Mouse (Mus musculus) v-Abl transformed pro-B cells (cell line): ENCODE data around the gene Zfp207.
"Not testable (repeated sequence)": the region's sequence is repeated elsewhere in the genome, so short reads cannot be mapped to it uniquely, and the experiment has no call there.

Experiments
- in situ Hi-C, 2 experiments: fragments of 400-800 bp; cut with MboI; formaldehyde crosslinking; loops; one replicate each; pipeline ENCODE4 v1.15.1; 2025; ENCODE audit not compliant: unreplicated experiment in 2 of 2

Zfp207 gene

GRCm38 (mm10) chr11:80383019-80383625 is at the start of gene Zfp207:
Gene Zfp207, plus strand, starts transcription at chr11:80383279.
- in situ Hi-C loops, result no loop called here

- in situ Hi-C loops, result no loop called here
Measured at GRCm38 (mm10) chr11:80335609-80336350, 47.3 kb upstream of the Zfp207 start.

GRCm38 (mm10) chr11:80336351-80336730 is 46.7 kb upstream of the Zfp207 start:
- in situ Hi-C loops, result no loop called here

- in situ Hi-C loops, result no loop called here
Measured at GRCm38 (mm10) chr11:80342482-80342881, 40.6 kb upstream of the Zfp207 start.

GRCm38 (mm10) chr11:80351832-80352430 is 31.1 kb upstream of the Zfp207 start:
- in situ Hi-C loops, result loop anchor here in 1 of 2 experiments (25.0 kb wide), 1 partner anchor 315 kb away; no protein-coding TSS in a partner anchor

- in situ Hi-C loops, result loop anchor here in 1 of 2 experiments (25.0 kb wide), 1 partner anchor 318 kb away; no protein-coding TSS in a partner anchor
Measured at GRCm38 (mm10) chr11:80354832-80355231, 28.2 kb upstream of the Zfp207 start.

- in situ Hi-C loops, result loop anchor here in 1 of 2 experiments (25.0 kb wide), 1 partner anchor 332 kb away; no protein-coding TSS in a partner anchor
Measured at GRCm38 (mm10) chr11:80368949-80369348, 14.1 kb upstream of the Zfp207 start.

GRCm38 (mm10) chr11:80376651-80377050 is 6.4 kb upstream of the Zfp207 start:
- in situ Hi-C loops, result no loop called here

GRCm38 (mm10) chr11:80377712-80378451 is 5.2 kb upstream of the Zfp207 start, which contains the start of gene 5730455P16Rik:
Gene 5730455P16Rik, minus strand, starts transcription at chr11:80378034.
- in situ Hi-C loops, result no loop called here

- in situ Hi-C loops, result not testable (repeated sequence)
Measured at GRCm38 (mm10) chr11:80378452-80379068, 4.5 kb upstream of the Zfp207 start.

GRCm38 (mm10) chr11:80379184-80379583 is 3.9 kb upstream of the Zfp207 start:
- in situ Hi-C loops, result not testable (repeated sequence)

- in situ Hi-C loops, result no loop called here
Measured at GRCm38 (mm10) chr11:80382626-80383018, 457 bp upstream of the Zfp207 start.

GRCm38 (mm10) chr11:80383626-80384046 is 557 bp downstream of the Zfp207 start:
- in situ Hi-C loops, result no loop called here

- in situ Hi-C loops, result no loop called here
Measured at GRCm38 (mm10) chr11:80384461-80384860, 1.4 kb downstream of the Zfp207 start.

- in situ Hi-C loops, result no loop called here
Measured at GRCm38 (mm10) chr11:80385055-80385454, 2.0 kb downstream of the Zfp207 start.

- in situ Hi-C loops, result no loop called here
Measured at GRCm38 (mm10) chr11:80386790-80387189, 3.7 kb downstream of the Zfp207 start.

GRCm38 (mm10) chr11:80389885-80390284 is 6.8 kb downstream of the Zfp207 start:
- in situ Hi-C loops, result loop anchor here in 1 of 2 experiments (5.0 kb wide), 1 partner anchor 368 kb away; no protein-coding TSS in a partner anchor

GRCm38 (mm10) chr11:80391407-80392120 is 8.5 kb downstream of the Zfp207 start:
- in situ Hi-C loops, result loop anchor here in 1 of 2 experiments (5.0 kb wide), 1 partner anchor 369 kb away; no protein-coding TSS in a partner anchor

- in situ Hi-C loops, result no loop called here
Measured at GRCm38 (mm10) chr11:80395930-80396329, 12.9 kb downstream of the Zfp207 start.
